Mouse (Mus musculus): ENCODE results near the gene Ezr. TPM values are rescaled to one million over a fixed set of nuclear protein-coding genes. Genes with fewer than 3 reads are reported as not detected.

Gene Ezr
- total RNA-seq, 2 experiments from 2014 or later, result 48.8 to 56.9 TPM

DNA sequence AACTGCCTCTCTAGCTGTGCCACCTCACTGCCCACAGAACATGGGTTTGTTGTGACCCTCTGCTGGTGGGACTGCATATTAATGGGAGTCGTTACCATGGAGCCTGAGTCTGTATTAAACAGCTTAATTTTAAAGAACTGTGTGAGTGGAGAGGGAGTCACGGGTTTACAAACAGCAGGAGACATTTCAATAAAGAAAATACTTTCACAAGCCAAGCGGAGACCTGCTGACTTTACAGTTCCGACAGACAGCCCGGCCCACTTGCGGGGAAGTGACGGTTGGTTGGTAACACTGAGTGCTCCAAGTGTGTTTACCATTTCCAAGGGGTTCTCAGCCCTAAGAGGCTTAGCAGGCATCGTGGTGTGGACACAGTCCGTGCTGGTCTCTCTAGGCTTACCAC is 36.6 kb downstream of the Ezr start:
- no peak for DNase-seq
- intact Hi-C loops (cut with DNase I), result no loop called here

DNA sequence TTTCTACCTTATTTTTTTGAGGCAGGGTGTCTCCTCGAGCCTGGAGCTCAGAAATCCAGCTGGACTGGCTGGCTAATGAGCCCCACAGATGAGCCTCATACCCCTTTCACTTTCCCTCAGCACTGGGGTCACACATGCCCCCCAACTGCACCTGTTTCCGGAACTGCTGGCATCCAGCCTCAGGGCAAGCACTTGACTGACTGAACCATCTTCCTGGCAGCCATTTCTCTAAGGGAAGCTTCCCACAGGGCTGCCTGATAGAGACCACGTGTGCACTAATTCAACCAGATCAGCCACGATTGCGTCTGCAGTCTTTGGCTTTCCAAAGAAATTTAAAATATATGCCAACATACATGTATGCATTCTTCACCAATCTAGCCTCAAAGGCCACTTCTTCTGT is 37.1 kb downstream of the Ezr start:
- no peak for DNase-seq
- intact Hi-C loops (cut with DNase I), result no loop called here

DNA sequence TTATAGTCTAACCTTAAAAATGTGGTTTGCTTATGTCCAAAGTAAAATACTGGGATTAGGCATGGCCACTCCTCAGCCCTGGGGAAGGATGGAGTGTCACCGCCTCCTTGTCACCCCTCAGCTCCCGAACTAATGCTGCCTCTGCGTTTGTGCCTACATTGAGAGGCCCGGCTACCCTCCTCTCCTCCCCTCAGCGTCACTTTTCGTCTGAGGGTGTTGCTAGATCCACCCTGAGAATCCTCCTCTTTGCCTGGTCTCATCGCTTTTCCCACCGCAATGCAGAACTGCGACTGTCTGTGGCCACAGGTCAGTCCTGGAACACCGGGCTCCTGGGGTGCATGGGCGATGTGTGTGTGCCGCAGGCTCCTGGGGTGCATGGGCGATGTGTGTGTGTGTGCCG is 37.7 kb downstream of the Ezr start:
- intact Hi-C loops (cut with DNase I), result no loop called here
- DNase-seq, result no peak

DNA sequence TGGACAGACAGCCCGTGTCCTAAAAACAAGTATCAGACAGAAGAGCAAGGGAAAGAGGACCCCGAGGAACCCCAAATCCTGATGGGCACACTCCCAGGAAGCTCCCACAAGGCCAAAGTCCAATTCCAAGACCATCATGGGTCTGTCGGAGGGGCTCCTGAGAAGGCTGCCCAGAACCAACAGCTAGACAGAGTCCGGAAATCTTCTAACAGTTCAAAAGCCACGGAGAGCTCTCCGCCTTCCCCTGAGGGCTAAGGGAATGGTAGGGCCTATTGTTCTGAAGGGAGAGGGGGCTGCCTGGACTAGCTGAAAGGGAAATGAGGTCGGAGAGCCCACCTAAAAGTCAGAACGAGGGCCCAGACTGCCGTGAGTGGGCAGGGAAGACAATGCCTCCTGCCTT is 38.2 kb downstream of the Ezr start:
- intact Hi-C loops (cut with DNase I), result no loop called here
- no peak for DNase-seq

DNA sequence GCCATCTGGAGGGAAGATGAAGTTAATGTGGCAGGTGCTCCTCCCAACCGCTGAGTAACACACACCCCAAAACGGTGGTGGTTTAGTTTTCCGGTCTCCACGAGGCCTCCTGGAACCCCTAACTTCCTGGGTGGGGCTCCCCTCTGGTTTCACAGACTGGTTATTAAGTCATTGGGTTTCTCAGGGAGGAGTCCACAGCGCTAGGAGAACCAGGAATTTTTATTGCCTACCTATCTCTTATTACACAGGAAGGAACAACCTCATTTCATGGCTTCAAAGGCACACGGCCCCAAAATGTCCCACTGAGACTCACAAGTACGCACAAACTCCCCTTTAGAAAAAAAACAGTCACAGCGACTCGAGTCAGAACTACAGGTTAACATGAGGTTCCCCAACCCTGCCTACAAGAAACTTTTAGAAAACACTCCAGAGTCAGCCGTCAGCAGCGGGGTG is 38.8 kb downstream of the Ezr start:
- no peak for DNase-seq
- intact Hi-C loops (cut with DNase I), result loop anchor here (2.0 kb wide), 2 partner anchors 35 to 45 kb away; no protein-coding TSS in a partner anchor

DNA sequence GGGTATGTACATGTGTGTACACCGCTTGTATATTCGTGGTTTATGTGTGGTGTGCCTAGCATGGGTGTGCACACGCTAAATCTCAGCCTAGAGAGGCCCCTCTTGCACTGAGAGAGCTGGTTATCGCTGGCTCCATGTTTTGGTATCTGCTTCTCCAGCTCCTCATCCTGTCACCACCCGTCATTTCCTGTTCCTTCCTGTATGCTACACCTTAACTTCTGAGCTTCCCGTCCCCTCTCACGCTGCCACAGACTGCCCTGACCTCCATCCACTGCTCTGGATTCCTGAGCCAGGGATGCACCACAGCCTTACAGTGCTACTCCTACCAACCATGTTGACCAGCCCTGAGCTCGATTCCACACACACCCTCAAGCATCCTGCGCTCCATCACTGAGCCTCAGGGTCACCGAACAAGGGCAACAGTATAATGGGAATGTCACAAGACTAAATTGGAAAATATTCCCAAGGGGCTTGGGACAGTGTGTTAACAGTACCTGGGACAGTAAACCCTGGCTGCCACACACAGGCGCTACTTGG is 39.5 kb downstream of the Ezr start:
- no peak for DNase-seq
- intact Hi-C loops (cut with DNase I), result loop anchor here (2.0 kb wide), 2 partner anchors 36 to 44 kb away; no protein-coding TSS in a partner anchor

DNA sequence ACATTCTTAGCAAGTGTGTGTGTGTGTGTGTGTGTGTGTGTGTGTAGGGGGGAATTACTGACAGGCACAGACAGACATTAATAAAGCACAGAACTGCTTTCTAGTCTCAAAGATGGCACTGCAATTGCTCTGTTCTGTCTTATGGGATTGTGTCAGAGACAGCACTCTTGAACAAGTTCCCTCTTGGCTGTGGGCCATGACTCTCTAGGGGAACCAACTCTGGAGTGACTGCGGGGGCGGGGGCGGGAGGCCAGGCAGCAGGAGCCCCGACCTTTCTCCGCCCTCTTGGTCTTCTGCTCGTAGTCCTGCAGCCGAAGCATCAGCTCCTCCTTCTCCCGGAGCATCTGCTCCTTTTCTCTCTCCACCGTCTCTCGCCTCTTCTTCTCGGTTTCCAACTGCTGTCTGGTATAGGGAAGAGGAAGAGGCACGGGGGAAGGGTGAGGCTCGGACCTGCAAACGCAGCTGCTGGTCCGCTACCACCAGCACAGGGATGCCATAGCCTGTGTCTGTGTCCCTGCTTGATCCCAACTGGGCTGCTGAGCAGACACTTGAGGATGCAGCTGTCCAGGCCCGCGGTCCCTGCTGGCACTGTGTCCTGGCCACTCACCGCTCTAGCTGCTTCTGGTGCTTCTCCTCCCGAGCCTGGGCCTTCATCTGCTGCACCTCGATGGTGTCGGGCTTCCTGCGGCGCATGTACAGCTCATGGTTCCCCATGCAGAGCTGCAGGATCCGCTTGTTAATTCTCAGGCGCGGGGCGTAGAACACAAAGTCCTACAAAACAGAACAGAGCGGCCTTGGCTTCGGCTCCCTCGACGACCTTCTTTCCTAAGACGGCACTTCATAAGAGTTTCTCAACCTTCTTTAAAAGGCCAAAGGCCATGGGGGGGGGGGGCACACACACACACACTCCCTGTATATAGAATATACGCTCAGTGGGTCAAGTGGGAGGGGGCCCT is 40.2 kb downstream of the Ezr start:
- intact Hi-C loops (cut with DNase I), result loop anchor here (2.0 kb wide), 2 partner anchors 36 to 44 kb away; no protein-coding TSS in a partner anchor
- DNase-seq, result peak; percentile 71 to 74

DNA sequence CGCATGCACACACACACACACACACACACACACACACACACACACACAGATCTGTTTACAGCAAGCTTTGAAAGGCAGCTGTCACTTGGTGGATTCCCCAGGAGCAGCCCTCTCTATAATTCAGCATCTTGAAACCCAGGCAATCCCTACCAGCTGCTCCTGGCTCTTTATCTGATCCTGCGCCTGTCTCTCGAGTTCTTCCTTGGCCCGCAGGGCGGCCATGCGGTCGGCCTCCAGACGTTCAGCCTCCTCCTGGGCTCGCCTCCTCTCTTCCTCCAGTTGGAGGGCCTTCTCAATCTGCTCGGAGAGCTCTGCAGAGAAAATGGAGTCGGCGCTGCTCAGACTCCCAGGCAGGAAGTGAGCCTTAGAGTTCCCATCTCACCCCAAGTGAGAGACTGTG is 41.3 kb downstream of the Ezr start:
- DNase-seq, result peak in 1 of 2 experiments; percentile 2

DNA sequence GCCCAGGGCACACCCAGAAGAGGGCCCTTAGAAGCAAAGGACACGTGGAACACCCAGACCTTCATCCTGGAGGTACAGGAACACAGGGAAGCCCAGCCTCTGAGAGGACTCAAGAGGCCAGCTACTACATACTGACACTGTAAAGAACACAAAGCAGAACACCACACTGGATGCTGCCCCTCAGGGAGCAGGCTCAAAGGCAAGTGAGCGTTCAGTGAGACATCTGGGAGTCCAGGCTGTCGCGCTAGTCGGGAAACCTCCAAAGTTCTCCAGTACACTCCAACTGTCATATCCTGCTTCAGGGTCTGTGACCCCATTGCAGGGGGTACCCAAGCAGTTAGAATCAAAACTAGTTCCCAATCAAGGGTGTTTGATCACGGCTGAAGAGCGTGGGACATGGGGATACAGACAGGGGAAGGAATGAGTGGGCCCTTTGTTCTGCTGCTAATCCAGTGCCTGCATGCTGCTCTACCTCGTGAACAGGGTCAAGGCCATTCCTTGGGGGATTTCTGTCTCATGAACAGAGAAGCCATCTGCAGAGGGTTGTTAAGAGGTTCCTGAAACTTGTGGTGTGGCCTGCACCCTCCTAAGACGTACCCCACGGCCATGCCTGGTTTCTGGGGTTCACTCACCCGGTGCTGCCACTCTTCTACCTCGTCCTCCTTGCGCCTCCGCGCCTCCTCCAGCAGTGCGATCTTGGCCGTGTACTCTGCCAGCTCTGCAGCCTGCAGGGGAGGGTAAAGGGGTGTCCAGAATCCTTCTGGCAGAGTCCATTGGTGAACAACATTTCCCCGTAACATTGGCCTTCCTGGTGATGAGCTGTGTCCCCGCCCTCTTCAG is 42.0 kb downstream of the Ezr start:
- intact Hi-C loops (cut with DNase I), result no loop called here

More for the DNA sequence above, 41.3 kb downstream of the Ezr start:
- intact Hi-C loops (cut with DNase I), result no loop called here

DNA sequence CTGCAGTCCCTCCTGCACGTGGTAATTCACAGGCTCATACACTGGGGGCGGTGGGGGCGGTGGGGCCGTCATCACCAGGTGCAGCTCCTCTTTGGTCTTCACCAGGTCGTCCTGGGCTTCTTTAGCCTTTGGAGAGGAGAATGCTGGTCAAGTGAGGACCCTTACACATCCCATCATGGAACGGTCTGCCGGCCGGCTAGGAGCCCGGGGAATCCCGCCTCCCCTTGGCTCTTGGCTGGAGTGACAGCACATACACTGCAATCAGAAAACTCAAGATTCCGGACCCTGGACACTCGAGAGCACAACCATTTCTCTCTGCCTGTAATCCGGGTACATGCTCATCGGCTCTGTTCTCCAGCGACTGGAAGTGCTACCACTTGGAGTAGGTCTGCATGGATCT is 42.8 kb downstream of the Ezr start:
- intact Hi-C loops (cut with DNase I), result no loop called here
- DNase-seq, result no peak

More for the DNA sequence above, 42.0 kb downstream of the Ezr start:
- peak in 1 of 2 experiments; percentile 1 for DNase-seq

DNA sequence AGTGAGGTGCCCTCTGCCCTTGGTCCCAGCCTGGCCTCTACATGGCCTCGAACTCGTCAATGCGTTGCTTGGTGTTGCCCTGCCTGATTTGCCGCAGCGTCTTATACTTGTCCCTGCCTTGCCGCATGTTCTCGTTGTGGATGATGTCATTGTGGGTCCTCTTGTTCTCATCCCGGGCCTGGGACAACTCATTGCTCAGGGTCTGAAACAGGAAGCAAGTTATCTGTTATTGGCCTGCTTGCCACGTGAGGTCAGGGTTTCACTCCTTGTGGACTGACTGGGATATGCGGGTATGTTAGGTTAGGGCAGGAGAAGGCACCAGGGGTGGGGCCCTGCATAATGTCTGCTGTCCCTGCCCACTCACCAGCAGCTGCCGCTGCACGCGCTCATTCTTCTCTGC is 43.3 kb downstream of the Ezr start:
- intact Hi-C loops (cut with DNase I), result no loop called here
- DNase-seq, result no peak

DNA sequence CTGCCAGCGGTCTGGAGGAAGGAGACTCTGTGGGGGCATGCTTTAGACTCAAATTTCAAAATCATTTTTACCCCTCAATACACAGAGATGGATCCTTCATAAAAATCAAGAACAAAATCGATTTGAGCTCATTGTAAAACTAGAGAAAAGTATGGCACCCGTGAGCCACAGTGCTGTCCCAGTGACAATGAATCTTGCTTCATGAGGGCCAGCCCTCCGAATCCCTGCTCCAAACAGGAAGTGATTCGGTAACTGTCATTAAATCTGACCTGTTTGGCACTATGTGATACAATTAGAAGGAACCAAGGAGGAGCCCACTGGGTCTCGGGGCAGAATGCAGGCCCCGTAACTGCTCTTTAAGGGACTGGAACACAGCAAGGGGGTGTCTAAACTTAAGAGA is 43.7 kb downstream of the Ezr start:
- intact Hi-C loops (cut with DNase I), result no loop called here
- peak in 1 of 2 experiments; percentile 1 for DNase-seq

DNA sequence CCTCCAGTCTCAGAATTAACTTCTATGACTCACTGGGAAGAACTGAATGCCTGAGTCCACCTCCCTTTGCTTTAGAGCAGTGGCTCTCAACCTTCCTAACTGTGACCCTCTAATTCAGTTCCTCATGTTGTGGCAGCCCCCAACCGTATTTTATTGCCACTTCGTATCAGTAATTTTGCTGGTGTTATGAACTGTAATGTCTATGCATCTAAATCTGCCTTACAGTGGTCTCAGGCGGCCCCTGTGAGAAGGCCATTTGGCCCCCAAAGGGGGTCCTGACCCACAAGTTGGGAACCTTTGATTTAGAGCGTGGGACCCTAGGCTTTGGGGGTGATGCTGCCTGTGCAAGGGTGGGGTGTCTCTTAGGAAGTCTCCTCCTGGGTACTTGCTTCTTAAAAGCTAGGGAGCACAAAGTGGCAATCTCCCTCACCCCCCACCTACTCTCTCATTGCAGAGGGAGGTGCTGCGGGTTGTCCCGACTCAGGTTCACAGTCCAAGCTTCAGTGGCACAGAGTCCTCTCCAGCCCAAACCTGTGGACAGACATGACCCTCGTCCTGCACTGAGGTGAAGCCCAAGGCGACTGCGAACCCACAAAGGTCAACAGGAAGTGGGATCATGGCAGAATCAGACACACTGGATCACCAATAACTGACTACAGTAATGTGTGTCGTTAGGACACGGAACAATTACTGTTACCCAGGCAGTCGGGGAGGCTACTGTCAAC is 45.1 kb downstream of the Ezr start:
- DNase-seq, result peak in 1 of 2 experiments; percentile 1
- intact Hi-C loops (cut with DNase I), result no loop called here

DNA sequence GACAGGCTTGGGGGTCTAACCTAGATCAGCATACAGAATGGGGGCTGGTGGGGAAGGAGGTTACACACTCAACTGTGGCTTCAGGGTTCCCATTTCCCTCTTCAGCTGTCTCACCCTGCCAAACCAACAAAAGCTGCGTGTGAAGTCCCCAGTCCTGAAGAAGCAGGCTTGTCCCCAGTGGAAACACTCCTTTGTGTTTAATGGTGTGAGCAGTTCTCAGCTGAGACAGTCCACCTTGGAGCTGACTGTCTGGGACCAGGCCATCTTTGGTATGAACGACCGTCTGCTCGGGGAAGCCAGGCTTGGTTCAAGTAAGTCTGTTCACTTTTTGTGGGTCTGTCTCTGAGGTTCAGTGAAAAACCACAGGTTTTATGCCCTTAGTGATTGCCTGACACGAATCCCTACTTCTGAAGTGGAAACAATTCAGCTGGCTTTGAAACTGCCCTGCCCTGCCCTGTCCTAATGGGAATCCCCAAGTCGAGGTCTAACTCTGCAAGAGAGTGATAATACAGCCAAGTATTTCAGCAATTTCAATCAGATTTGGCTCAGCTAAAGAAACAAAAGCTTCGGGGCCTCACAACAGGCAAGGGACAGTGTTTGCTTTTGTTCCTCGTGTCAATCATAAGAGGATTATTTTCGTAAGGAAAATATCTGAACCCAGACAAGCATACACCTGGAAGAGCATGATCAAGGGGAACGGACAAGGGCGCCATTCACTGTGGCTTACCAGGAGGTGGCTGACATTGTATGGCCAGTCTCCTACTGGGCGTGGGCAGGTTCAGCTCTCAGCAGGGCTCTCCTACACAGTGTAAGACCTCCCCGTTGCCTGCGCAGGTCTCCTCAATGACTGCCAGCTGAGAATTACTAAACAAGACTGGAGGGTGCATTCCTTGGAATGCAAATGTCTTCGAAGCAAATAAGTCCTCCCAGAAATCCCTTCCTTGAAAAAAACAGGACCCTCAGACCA is 46.0 kb downstream of the Ezr start:
- intact Hi-C loops (cut with DNase I), result no loop called here
- DNase-seq, result peak in 1 of 2 experiments; percentile 1

DNA sequence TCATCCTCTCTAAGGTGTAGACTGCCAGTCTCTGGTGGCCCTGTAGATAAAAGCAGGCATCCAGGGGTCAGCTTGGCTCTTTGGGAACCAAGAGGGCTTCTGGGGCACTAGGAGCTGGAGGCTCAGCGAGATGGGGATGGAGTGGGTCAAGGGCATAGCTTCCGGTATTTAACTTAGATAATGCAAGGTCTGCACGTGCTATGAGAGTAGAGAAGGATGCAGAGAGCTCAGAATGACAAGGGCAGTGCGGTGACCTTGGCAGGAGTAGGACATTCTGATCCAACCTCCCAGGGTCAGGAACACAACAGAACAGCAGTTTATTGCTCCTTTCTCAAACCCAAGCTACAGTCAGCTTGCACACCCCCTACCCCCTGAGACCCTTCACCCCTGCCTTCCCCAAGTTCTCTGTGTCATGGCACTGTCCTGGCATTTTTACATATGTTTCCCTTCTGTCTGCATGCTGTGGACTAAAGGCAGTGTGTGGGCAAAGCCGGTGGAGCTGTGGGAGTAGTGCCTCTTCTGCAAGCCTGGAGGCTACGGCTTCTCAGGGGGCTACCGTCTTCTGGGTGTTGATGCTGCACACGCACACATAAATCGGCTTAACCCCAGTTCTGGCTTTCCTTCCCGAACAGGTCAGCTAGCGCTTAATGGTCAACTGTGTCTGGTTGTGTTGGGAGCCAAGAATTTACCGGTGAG is 47.7 kb downstream of the Ezr start:
- intact Hi-C loops (cut with DNase I), result no loop called here
- DNase-seq, result no peak

DNA sequence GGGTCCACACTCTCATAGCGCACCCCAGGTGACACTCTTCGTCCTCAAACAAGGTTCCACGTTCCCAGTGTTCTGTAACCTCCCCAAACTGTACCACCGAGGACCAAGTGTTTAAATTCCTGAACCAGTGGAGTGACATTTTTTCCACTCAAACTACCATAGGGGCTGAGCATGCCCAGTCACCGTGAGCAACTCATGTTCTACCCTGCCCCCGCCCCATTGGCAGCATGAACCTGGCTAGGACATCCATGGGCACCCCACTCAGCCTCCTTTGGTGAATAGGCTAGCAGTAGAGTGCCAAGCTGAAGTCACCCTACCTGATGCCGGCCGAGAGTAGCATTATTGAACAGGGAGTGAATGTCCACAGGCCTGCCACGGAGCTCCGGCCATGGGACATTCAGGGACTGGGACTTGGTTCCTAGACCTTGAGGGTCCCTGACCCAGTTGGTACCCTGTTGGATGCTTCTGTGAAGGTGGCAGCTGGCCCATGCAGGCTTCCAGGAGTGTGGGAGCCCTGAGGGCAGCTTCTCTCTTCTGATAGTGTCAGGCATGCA is 49.2 kb downstream of the Ezr start:
- intact Hi-C loops (cut with DNase I), result no loop called here
- DNase-seq, result peak in 1 of 2 experiments; percentile 1

DNA sequence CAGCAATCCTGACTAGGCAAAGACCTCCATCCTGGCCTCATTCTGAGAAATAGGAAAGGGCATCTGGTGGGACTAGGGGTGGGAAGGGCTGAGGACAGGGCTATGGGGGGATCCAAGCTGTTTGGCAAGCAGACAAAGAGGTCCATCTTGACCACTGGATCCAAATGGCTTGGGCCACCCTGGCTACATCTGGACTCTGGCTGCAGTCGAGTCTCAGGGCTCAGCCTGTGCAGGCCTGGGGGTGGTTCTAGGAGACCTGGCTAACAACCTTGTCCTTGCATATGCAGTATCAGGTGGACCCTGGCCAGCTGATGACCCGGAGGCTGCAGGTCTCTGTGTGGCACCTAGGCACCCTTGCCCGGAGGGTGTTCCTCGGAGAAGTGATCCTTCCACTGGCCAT is 49.9 kb downstream of the Ezr start:
- DNase-seq, result peak in 1 of 2 experiments; percentile 1
- intact Hi-C loops (cut with DNase I), result no loop called here

DNA sequence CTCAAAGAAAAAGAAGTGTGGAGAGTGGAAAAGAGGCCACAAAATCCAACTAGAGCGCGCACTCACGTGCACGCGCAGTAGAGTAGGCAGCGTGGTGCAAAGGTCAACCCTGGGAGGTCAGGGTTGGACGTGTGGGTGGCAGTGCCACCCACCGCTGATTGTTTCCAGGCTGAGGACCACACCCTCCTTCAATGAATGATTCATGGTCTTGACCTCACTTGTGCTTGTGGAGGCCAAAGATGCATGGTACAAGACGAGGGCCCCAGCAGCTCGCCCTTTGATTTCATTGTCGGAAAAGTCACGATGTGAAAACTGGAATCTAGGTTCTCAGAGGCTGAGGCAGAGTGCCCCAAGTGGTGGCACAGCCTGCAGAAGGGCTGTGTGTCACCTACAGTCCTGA is 51.0 kb downstream of the Ezr start:
- intact Hi-C loops (cut with DNase I), result no loop called here
- DNase-seq, result peak in 1 of 2 experiments; percentile 1

All from heart, postnatal 14 days (tissue).